Mouse (Mus musculus) small intestine, adult 2 months (tissue): Measurements from ENCODE around the gene Morn1.

Experiments used
- CTCF ChIP-seq: fragments of 200-500 bp; IDR thresholded peaks from 2 replicates; pipeline ENCODE4 v1.5.1; 2012; ENCODE audit warnings: low read depth, mild to moderate bottlenecking, control low read depth, inconsistent platforms, low read length, moderate library complexity, mixed read lengths; ENCODE audit not compliant: insufficient replicate concordance, insufficient read length; ENCODE audit errors: extremely low read depth
- POLR2A ChIP-seq: fragments of 200-500 bp; IDR thresholded peaks from 2 replicates; pipeline ENCODE4 v1.6.1; 2012; ENCODE audit warnings: low read depth, mild to moderate bottlenecking, control low read depth, inconsistent platforms, low read length, moderate library complexity

- TF ChIP-seq POLR2A = no peak
- no peak for TF ChIP-seq CTCF
These were observed 65.5 kb downstream of the Morn1 start for GRCm38 (mm10) chr4:155151845-155152244.
